Mouse (Mus musculus) left cerebral cortex, postnatal 25 days (tissue): ENCODE results near the gene Gm10563. TPM values are rescaled to one million over a fixed set of nuclear protein-coding genes. Genes with fewer than 3 reads are reported as not detected.
A peak's percentile ranks its signal among the peaks of the same experiment; 100 is the strongest.
"Not testable (repeated sequence)": the region's sequence is repeated elsewhere in the genome, so short reads cannot be mapped to it uniquely, and the experiment has no call there.

Experiments used
- DNase-seq, 2 experiments: peaks; one replicate each; pipeline ENCODE4 v3.0.0; 2022; ENCODE audit warnings: low spot score in 2 of 2, mixed read lengths in 1 of 2
- intact Hi-C: fragments of 180-260 bp; cut with DNase I; formaldehyde crosslinking; loops from one replicate; pipeline ENCODE4 v1.15.1; 2025
- total RNA-seq, 2 experiments: library from RNA; stranded (reverse); gene quantifications; 2 replicates each; pipeline ENCODE4 v1.2.3; 2021

Gene Gm10563
- total RNA-seq: not detected

- intact Hi-C loops: not testable (repeated sequence)
Observed at GRCm38 (mm10) chr4:155645308-155645707, at the start of gene Gm10563. Gm10563 (minus strand) TSS chr4:155645408.

GRCm38 (mm10) chr4:155694482-155695401 lies 49.5 kb upstream of the Gm10563 start:
- peak; percentile 88 to 89 for DNase-seq
- intact Hi-C loops: loop anchor here (1.0 to 5.0 kb wide), 3 partner anchors 25 to 212 kb away; partner anchors contain the start of genes Cdk11b and Mib2

More at GRCm38 (mm10) chr4:155645308-155645707, at the start of gene Gm10563:
- DNase-seq: not testable (repeated sequence)

- intact Hi-C loops: loop anchor here (2.0 to 5.0 kb wide), 2 partner anchors 69 to 212 kb away; partner anchors contain the start of gene Cdk11b
Observed at GRCm38 (mm10) chr4:155694111-155694481, 48.9 kb upstream of the Gm10563 start, which contains the start of gene Fndc10. Fndc10 (plus strand) TSS chr4:155694342.

GRCm38 (mm10) chr4:155692421-155692820 lies 47.2 kb upstream of the Gm10563 start:
- intact Hi-C loops: loop anchor here (5.0 kb wide), 1 partner anchor 210 kb away; no protein-coding TSS in a partner anchor

More at GRCm38 (mm10) chr4:155694111-155694481, 48.9 kb upstream of the Gm10563 start, which contains the start of gene Fndc10:
- peak; percentile 74 to 80 for DNase-seq

GRCm38 (mm10) chr4:155690571-155691375 lies 45.6 kb upstream of the Gm10563 start:
- intact Hi-C loops: loop anchor here (5.0 kb wide), 1 partner anchor 208 kb away; no protein-coding TSS in a partner anchor
- DNase-seq: peak in 1 of 2 experiments; percentile 34

More at GRCm38 (mm10) chr4:155692421-155692820, 47.2 kb upstream of the Gm10563 start:
- DNase-seq: no peak

GRCm38 (mm10) chr4:155687764-155688163 lies 42.6 kb upstream of the Gm10563 start:
- intact Hi-C loops, DNase-seq: not testable (repeated sequence)

- DNase-seq, intact Hi-C loops: not testable (repeated sequence)
Observed at GRCm38 (mm10) chr4:155683670-155684277, 38.6 kb upstream of the Gm10563 start.

- intact Hi-C loops: no loop called here
- DNase-seq: no peak
Observed at GRCm38 (mm10) chr4:155675991-155676390, 30.8 kb upstream of the Gm10563 start.

GRCm38 (mm10) chr4:155672082-155672481 lies 26.9 kb upstream of the Gm10563 start:
- intact Hi-C loops: no loop called here

GRCm38 (mm10) chr4:155670236-155670635 lies 25.0 kb upstream of the Gm10563 start:
- DNase-seq, intact Hi-C loops: not testable (repeated sequence)

More at GRCm38 (mm10) chr4:155672082-155672481, 26.9 kb upstream of the Gm10563 start:
- DNase-seq: no peak

GRCm38 (mm10) chr4:155669598-155670075 lies 24.4 kb upstream of the Gm10563 start:
- intact Hi-C loops: loop anchor here (1.0 kb wide), 1 partner anchor 26 kb away; no protein-coding TSS in a partner anchor
- no peak for DNase-seq

GRCm38 (mm10) chr4:155668689-155669597 lies 23.7 kb upstream of the Gm10563 start, which contains the start of gene Mib2:
Mib2 (minus strand) TSS chr4:155669198.
- DNase-seq: peak; percentile 98 to 99
- intact Hi-C loops: loop anchor here (1.0 kb wide), 1 partner anchor 26 kb away; no protein-coding TSS in a partner anchor

- DNase-seq: no peak
- intact Hi-C loops: no loop called here
Observed at GRCm38 (mm10) chr4:155666903-155667302, 21.7 kb upstream of the Gm10563 start.

GRCm38 (mm10) chr4:155660641-155661040 lies 15.4 kb upstream of the Gm10563 start:
- no peak for DNase-seq
- intact Hi-C loops: no loop called here

- intact Hi-C loops: no loop called here
- DNase-seq: no peak
Observed at GRCm38 (mm10) chr4:155658961-155659360, 13.8 kb upstream of the Gm10563 start.

- intact Hi-C loops: no loop called here
Observed at GRCm38 (mm10) chr4:155656214-155656751, 11.1 kb upstream of the Gm10563 start.

GRCm38 (mm10) chr4:155654456-155655298 lies 9.5 kb upstream of the Gm10563 start:
- intact Hi-C loops: no loop called here
- no peak for DNase-seq

More at GRCm38 (mm10) chr4:155656214-155656751, 11.1 kb upstream of the Gm10563 start:
- DNase-seq: no peak
